Mouse (Mus musculus) forebrain, embryonic 14.5 days (tissue): Measurements from ENCODE around the gene Sod2. TPM values are rescaled to one million over a fixed set of nuclear protein-coding genes. Genes with fewer than 3 reads are reported as not detected.
"Not testable (repeated sequence)": the region's sequence is repeated elsewhere in the genome, so short reads cannot be mapped to it uniquely, and the experiment has no call there.

Source experiments
- ATAC-seq: fragments of 200-750 bp; cut with Nextera tagmentation; 2 replicates; pipeline ENCODE4 v1.8.0; 2017; ENCODE audit warnings: mild to moderate bottlenecking, moderate library complexity
- DNase-seq: peaks from one replicate; pipeline ENCODE4 v3.0.0-alpha.2; 2015; ENCODE audit warnings: low spot score
- H3K27ac ChIP-seq: fragments of 300-500 bp; sonication (generic); 2 replicates; pipeline ENCODE4 v1.5.1; 2014; ENCODE audit warnings: low read depth, mild to moderate bottlenecking, control low read depth, low read length, moderate library complexity
- H3K27me3 ChIP-seq: fragments of 300-500 bp; sonication (generic); replicated peaks from 2 replicates; pipeline ENCODE4 v1.6.1; 2014; ENCODE audit warnings: low read length, control low read depth, mixed read lengths; ENCODE audit not compliant: control insufficient read depth, insufficient read depth
- H3K36me3 ChIP-seq: fragments of 300-500 bp; sonication (generic); 2 replicates; pipeline ENCODE4 v1.6.1; 2014; ENCODE audit warnings: low read length, control low read depth; ENCODE audit not compliant: control insufficient read depth, insufficient read depth
- H3K4me1 ChIP-seq: fragments of 300-500 bp; sonication (generic); 2 replicates; pipeline ENCODE4 v1.6.1; 2014; ENCODE audit warnings: antibody characterized with exemption, low read length, control low read depth; ENCODE audit not compliant: control insufficient read depth, insufficient read depth
- H3K4me2 ChIP-seq: fragments of 300-500 bp; sonication (generic); 2 replicates; pipeline ENCODE4 v1.6.1; 2014; ENCODE audit warnings: mild to moderate bottlenecking, control low read depth, low read length
- H3K4me3 ChIP-seq: fragments of 300-500 bp; sonication (generic); 2 replicates; pipeline ENCODE4 v1.5.1; 2014; ENCODE audit warnings: low read depth, low read length, control low read depth
- H3K9ac ChIP-seq: fragments of 300-500 bp; sonication (generic); 2 replicates; pipeline ENCODE4 v1.6.1; 2014; ENCODE audit warnings: mild to moderate bottlenecking, low read length, control low read depth, moderate library complexity
- H3K9me3 ChIP-seq: fragments of 300-500 bp; sonication (generic); replicated peaks from 2 replicates; pipeline ENCODE4 v1.6.1; 2016; ENCODE audit warnings: low read length, control low read depth, mixed read lengths; ENCODE audit not compliant: control insufficient read depth
- WGBS: fragments of 180-500 bp; shearing (Covaris S2); extraction: QIAGEN DNeasy Blood & Tissue Kit; methylation state at CpG from one replicate; pipeline ENCODE4 v1.1.7; 2014; 5-methylcytosine and 5-hydroxymethylcytosine counted together
- polyA plus RNA-seq: library from polyadenylated mRNA; unstranded; fragments of >200 nt; fragmentation: Nextera tagmentation; extraction: Ambion mirVana; gene quantifications from 2 replicates; pipeline ENCODE4 v1.2.1, GENCODE M21; 2014

Sod2 gene
- 147 and 155 TPM in 2 replicates for polyA plus RNA-seq

DNA sequence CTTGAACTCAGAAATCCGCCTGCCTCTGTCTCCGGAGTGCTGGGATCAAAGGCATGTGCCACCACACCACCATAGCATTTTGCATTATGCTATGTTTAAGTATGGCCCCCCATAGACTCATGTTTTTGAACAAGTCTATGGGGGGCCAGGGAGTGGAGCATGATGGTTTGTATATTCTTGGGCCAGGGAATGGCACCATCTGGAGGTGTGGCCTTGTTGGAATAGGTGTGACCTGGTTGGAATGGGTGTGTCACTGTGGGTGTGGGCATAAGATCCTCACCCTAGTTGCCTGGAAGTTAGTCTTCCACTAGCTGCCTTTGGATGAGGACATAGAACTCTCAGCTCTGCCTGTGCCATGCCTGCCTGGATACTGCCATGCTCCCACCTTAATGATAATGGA, at the start of gene Sod2:
Gene Sod2 (plus strand): TSS at position 301 of the 400 bp plus-strand sequence.
- H3K4me1 ChIP-seq = not testable (repeated sequence)
- peak within 1 kb of the TSS; percentile 61 for H3K4me2 ChIP-seq

GRCm38 (mm10) chr17:12959377-12959776, 47.3 kb upstream of the Sod2 start:
- DNase-seq, H3K9ac ChIP-seq: not testable (repeated sequence)
- WGBS = 25% methylated on average over 1 of the region's 2 CpGs

More for the DNA sequence above, at the start of gene Sod2:
- DNase-seq, H3K36me3 ChIP-seq, ATAC-seq, H3K27me3 ChIP-seq, H3K27ac ChIP-seq, H3K9me3 ChIP-seq: not testable (repeated sequence)
- WGBS = 90% methylated on average over 2 of the region's 2 CpGs
- peak within 1 kb of the TSS; percentile 83 for H3K4me3 ChIP-seq
- peak within 1 kb of the TSS; percentile 79 for H3K9ac ChIP-seq

GRCm38 (mm10) chr17:12960331-12960873, 46.2 kb upstream of the Sod2 start, which contains the start of gene Acat2:
Gene Acat2 (minus strand): TSS chr17:12960747.
- Histone ChIP-seq H3K9ac (peak within 1 kb of the TSS; percentile 65), H3K4me2 (peak within 1 kb of the TSS; percentile 63), H3K4me3 (peak within 1 kb of the TSS; percentile 60), H3K27me3 (no peaks in the 10 kb centered on the region), H3K9me3 (no peaks in the 10 kb centered on the region), H3K36me3 (peaks cover 27% of the 10 kb centered on the region), H3K27ac (peak within 1 kb of the TSS; percentile 88), H3K4me1 (peaks cover 9% of the 10 kb centered on the region; the same call in 1 of the 2 replicates)
- WGBS = 0% methylated on average over 42 of the region's 42 CpGs
- ATAC-seq = peak; percentile 99
- DNase-seq = peak; percentile 97

More at GRCm38 (mm10) chr17:12959377-12959776, 47.3 kb upstream of the Sod2 start:
- not testable (repeated sequence) for H3K4me1 ChIP-seq, H3K27ac ChIP-seq, ATAC-seq, H3K27me3 ChIP-seq, H3K9me3 ChIP-seq
- peaks cover 21% of the 10 kb centered on the region for H3K36me3 ChIP-seq
- H3K4me3 ChIP-seq = peak overlapping the region; percentile 18
- peak overlapping the region; percentile 43 for H3K4me2 ChIP-seq

DNA sequence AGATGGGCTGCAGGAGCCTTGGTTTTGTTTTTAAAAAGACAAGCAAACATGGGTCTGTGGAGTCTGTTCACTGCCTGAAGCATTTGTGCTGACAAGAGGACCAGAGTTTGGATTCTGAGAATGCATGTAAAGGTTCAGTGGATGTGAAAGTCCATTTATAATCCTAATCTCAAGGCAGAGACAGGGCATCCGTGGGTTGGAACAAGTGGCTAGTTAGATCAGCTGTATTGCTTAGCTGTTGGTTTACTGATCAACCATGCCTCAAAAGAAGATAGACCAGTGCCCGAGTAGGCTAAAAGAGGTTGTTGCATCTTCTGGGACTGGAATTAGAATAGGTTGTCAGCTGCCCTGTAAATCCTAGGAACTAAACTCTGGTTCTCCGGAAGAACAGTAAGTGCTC, 43.2 kb upstream of the Sod2 start:
- DNase-seq (no peak), ATAC-seq (no peak)
- Histone ChIP-seq H3K4me3 (no peak overlapping the region), H3K36me3 (peaks cover 34% of the 10 kb centered on the region), H3K9me3 (no peaks in the 10 kb centered on the region), H3K4me2 (no peak overlapping the region), H3K27me3 (no peaks in the 10 kb centered on the region), H3K4me1 (peaks cover 9% of the 10 kb centered on the region; the same call in 1 of the 2 replicates), H3K9ac (no peak overlapping the region), H3K27ac (no peak overlapping the region)
- 93% methylated on average over 3 of the region's 3 CpGs for WGBS

DNA sequence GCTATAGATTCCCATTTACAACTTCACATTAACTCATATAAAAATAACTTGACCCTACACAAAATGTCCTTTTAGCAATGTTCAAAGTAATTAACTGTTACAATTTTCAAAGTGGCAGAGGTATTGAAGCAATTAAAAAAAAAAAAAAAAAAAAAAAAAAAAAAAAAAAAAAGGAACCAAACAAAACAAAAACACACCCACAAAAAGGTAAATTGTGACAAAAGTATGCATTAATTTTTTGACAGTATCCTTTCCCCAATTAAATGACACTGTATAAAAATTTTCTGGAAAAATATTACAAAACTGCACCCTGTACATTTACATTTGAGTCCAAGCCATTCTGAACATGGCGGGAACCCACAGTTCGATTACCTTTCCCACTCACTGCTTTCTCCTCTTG, 39.5 kb upstream of the Sod2 start:
- no peak for DNase-seq
- H3K27me3 ChIP-seq = no peaks in the 10 kb centered on the region

GRCm38 (mm10) chr17:12973851-12974250, 32.8 kb upstream of the Sod2 start:
- peak; percentile 20 for DNase-seq
- peaks cover 70% of the 10 kb centered on the region for H3K36me3 ChIP-seq

More for the DNA sequence above, 39.5 kb upstream of the Sod2 start:
- H3K9me3 ChIP-seq = no peaks in the 10 kb centered on the region
- no peak overlapping the region for H3K4me2 ChIP-seq
- H3K27ac ChIP-seq = no peak overlapping the region
- no peaks in the 10 kb centered on the region for H3K4me1 ChIP-seq
- H3K4me3 ChIP-seq = no peak overlapping the region
- 90% methylated on average over 2 of the region's 2 CpGs for WGBS
- no peak overlapping the region for H3K9ac ChIP-seq
- no peak for ATAC-seq
- peaks cover 51% of the 10 kb centered on the region for H3K36me3 ChIP-seq

GRCm38 (mm10) chr17:12978546-12978945, 28.1 kb upstream of the Sod2 start:
- WGBS = 97% methylated on average over 1 of the region's 1 CpGs
- no peak overlapping the region for H3K27ac ChIP-seq
- no peak for ATAC-seq

More at GRCm38 (mm10) chr17:12973851-12974250, 32.8 kb upstream of the Sod2 start:
- H3K4me3 ChIP-seq = no peak overlapping the region
- H3K27me3 ChIP-seq = no peaks in the 10 kb centered on the region
- no peak overlapping the region for H3K9ac ChIP-seq
- H3K4me1 ChIP-seq = no peaks in the 10 kb centered on the region
- WGBS = 82% methylated on average over 2 of the region's 2 CpGs
- no peaks in the 10 kb centered on the region for H3K9me3 ChIP-seq
- no peak for ATAC-seq
- no peak overlapping the region for H3K27ac ChIP-seq
- no peak overlapping the region for H3K4me2 ChIP-seq

DNA sequence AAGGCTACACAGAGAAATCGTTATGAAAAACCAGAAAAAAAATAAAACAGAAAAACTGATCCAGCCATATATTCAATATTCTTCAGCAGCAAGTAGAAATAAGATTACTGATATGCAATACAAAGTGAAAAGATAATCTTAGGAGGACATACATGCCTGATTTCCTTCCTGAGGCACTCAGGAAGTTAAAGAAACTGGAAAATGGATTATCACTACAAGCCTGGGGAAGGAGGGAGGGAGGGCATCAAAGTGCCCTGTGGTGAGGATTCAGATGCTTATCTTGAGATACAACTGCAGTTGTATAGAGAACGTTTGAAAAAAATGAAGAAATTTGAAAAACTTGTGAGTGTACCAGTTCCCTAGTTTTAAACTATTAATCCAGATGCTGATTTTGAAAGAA, 22.7 kb upstream of the Sod2 start:
- Histone ChIP-seq H3K4me1 (no peaks in the 10 kb centered on the region), H3K9ac (no peak overlapping the region), H3K9me3 (no peaks in the 10 kb centered on the region), H3K27ac (no peak overlapping the region), H3K4me3 (no peak overlapping the region), H3K4me2 (no peak overlapping the region), H3K36me3 (peaks cover 55% of the 10 kb centered on the region), H3K27me3 (no peaks in the 10 kb centered on the region)
- 91% methylated on average over 2 of the region's 2 CpGs for WGBS
- DNase-seq = no peak
- no peak for ATAC-seq

More at GRCm38 (mm10) chr17:12978546-12978945, 28.1 kb upstream of the Sod2 start:
- no peaks in the 10 kb centered on the region for H3K4me1 ChIP-seq
- no peak overlapping the region for H3K4me3 ChIP-seq
- no peak overlapping the region for H3K4me2 ChIP-seq
- DNase-seq = no peak
- no peaks in the 10 kb centered on the region for H3K9me3 ChIP-seq
- no peaks in the 10 kb centered on the region for H3K27me3 ChIP-seq
- H3K36me3 ChIP-seq = peaks cover 75% of the 10 kb centered on the region
- H3K9ac ChIP-seq = no peak overlapping the region

GRCm38 (mm10) chr17:12988096-12988495, 18.6 kb upstream of the Sod2 start:
- not testable (repeated sequence) for DNase-seq, ATAC-seq, H3K27me3 ChIP-seq, H3K9ac ChIP-seq, H3K27ac ChIP-seq, H3K9me3 ChIP-seq, H3K4me3 ChIP-seq, H3K4me2 ChIP-seq, H3K4me1 ChIP-seq
- 94% methylated on average over 8 of the region's 8 CpGs for WGBS
- H3K36me3 ChIP-seq = peaks cover 25% of the 10 kb centered on the region
